Mouse (Mus musculus) spleen, postnatal 10 days (tissue): Measurements from ENCODE around the gene Slc44a1.

Experiments
- DNase-seq, 2 experiments: peaks; one replicate each; pipeline ENCODE4 v3.0.0; 2021 to 2022; ENCODE audit warnings: low spot score in 2 of 2

Slc44a1 gene

DNA sequence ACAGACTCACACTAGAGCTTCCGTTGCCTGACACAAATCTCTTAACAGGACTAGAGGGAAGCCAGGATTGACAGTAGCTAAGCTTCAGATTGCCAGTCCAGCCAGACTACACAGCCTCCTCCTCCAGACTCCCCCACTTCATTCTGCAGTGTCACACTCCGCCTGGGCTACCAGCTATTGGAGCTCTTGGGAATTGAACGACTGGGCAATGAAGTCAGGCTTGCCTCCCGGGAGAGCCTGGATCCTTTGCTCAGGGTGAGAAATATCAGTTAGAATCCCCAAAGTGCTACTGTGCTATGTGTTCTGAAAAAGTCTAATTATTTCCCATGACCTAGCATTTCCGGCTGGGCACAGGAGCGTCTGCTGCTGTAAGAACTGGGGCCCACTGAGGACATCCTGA lies 9.7 kb upstream of the Slc44a1 start:
- no peak for DNase-seq

DNA sequence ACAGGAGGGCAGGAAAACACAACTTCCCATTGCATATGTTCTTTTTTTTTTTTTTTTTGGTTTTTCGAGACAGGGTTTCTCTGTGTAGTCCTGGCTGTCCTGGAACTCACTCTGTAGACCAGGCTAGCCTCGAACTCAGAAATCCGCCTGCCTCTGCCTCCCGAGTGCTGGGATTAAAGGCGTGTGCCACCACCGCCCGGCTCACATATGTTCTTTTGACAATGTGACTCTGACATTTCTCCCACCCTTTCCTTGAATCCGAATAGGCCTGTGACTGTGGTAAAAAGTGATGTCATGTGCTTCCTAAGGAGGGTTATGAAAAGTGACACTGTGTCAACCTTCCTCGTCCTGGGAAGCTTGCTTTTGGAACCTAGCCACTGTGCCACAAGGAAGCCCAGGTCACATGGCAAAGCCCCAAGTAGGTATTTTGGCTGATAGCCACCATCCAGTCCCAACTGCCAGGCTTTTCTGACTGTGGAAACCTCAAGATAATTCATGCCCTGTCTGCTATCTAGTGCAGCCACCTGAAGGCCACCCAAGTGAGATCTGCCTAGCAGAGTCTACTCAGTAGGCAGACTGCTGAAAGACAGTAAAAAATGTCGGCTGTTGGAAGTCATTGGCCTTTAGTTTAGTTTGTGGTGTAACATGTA lies 8.5 kb upstream of the Slc44a1 start:
- DNase-seq = peak; percentile 66 to 77

DNA sequence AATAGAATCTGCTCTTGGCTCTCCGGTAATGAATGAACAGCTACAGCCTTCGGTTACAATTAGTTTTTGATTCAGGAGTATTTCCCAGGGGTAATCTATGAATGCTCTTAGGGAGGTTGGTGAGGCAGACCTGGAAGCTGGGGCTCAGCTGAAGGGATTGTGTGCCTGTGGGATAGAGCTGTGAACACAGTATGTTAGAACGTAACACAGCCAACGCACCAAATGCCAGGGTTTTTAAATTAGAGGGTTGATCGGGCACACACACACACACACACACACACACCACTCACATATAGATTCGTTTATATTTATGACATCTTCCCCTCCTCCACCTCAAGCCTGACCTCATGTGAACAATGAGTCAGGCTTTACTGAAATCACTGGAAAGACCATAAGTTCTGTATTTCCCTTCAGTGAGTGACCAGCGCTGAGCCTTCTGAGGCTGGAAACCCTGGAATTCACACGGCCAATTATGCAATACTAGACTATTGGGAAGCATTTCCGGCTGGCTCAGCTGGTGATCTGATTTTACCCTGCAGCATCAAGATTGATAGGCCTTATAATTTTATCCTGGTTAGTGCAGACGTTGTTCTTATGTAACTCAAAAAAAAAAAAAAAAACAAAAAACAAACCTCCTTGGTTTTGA lies 3.0 kb upstream of the Slc44a1 start:
- DNase-seq = no peak

DNA sequence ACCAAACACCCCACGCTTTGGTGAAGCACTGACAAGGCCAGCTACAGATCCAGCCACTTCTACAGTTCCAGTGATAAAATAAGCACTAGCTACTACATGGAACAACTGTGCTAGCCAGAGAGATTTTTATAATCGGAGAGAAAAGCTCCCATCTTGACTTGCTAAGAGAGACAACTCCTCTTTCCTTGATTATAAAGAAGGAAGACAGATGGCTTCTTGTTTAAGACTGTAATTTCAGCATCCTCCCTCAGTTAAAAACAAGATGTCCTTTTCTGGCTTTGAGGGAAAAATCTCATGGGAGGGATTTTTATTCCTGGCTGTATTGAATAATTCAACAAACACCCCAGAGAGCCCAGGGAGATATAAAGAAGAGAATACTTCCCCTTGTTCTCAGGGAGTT lies 1.8 kb upstream of the Slc44a1 start:
- no peak for DNase-seq

DNA sequence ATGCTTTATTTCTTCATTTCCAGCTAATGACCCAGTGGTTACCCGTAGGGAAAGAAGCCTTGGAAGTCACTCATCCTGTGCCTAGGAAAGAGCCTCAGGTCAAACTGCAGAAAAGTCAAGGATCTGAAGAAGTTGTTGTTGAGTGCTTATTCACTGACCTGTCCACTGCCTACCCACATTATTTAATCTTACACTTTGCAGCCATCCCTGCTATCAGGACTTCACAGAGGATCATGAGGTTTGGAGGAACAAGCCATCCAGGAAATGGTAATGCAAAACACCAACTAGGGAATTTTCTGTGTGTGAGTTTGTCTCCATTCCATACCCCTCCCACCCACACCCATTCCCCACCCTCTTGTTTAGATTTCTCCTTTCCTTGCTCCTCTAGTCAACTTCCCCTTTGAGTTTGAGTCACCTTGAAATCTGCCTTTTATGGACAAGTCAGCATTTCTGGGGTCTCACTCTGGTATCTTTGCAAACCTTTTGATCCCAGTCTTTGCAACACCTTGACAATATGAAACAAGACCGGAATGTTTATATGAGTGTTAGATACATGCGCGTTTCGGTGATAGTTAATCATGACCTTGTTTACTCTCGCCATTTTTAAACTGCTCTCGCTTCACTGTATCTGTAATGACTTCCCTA lies 1.3 kb upstream of the Slc44a1 start:
- DNase-seq = no peak

DNA sequence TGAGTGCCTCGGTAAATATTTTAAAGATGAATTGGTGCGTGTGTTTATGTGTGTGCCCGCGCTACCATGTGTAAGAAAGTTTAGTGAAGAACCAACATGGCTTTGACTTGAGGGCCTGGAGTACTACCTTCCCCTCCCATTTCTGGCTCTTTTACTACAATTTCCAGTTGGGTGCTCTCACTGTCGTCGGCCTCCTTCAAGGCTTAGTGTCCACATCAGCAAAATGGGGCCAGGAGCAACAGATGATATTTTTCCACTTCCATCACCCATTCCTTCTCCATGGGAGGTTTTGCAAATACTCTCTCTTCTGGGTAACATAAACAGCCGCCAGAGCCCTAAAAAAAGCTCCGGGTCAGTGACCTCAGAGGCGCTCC lies 590 bp upstream of the Slc44a1 start:
- DNase-seq = no peak

DNA sequence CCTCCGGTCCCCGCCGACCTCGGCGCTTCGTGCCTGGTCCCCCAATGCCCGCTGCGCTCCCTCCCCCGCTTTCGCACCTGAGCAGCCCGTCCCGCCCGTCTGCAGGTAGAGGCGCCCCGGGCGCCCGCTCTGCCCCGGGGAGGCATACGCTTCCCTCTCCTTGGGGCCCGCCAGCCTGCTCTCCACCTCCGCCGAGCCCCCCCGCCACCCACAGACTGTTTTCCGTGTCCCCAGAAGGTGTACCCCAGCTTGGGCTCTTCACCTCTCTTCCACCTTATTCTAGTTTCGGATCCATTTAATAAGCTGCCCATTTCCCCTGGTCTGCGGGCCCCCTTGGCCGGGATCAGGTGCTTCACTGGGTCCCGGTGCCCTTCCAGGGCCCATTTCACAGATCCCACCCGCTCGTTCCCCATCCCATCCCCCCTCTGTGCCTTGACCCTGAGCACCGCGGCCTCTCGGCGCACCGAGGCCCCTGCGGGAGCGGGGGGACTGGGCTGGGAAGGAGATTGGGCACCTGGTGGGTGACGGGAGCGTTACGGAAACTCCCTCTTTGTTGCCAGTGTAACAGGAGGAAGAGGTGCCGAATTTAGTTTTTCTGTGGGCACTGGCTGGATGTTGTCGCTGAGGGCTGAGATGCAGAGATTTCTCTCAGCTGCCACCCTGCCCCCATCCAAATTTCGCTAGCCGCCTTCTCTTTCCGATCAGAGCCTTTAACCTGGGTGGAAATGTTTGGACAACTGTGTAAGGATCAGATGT lies 781 bp downstream of the Slc44a1 start:
- DNase-seq = peak in 1 of 2 experiments; percentile 40

DNA sequence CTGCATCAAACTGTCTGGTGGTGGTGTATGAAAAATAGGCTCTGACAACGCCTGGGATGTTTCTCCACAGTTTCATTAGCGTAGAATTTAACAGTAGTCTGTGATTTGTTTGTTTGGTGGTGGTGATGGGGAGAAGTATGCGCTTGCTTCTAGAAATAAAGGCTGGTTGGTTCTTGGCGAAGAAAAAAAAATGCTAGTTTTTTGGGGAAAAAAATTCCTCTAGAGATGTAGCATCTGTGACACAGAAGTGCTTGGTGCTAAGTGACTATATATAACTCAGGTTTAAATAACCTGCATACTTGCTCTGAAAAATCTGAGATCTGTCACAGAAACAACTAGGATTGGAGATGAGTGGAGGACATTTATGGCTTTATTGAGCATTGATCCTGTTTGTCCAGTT lies 1.5 kb downstream of the Slc44a1 start:
- no peak for DNase-seq

DNA sequence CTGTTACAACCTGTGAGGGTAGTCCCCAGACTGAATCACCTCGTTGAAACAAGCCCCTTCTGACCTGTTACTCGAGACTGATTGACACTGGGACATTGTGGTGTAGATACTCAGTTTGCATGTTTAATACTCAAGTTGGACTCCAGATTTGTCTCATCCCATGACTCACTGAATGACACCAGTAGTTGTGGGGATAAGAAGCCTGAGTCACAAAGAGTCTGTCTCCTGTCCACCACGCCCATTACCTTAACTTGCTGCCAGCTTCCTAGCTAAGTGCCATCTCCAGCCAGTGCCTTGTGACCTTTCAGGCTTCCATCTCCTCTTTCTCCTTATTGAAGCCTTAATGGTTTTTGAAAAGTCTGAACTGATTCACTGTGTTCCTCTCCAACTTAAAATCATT lies 6.0 kb downstream of the Slc44a1 start:
- no peak for DNase-seq

DNA sequence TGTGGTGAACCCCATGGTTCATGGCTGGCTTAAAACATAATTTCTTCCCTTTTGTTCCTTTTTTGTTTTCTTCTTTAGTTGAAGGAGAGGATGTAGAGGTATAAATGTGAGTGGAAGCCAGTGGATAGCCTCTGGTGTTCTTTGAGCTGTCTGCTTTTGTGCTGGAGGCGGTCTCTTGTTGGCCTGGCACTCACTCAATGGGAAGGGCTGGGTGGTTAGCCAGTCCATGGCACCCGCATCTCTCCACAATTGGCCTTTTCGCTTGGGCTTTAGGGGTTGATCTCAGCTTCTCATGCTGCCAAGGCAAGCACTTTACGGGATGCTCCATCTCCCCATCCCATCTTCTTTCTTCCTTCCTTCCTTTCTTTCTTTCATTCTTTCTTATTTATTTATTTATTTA lies 7.6 kb downstream of the Slc44a1 start:
- no peak for DNase-seq

DNA sequence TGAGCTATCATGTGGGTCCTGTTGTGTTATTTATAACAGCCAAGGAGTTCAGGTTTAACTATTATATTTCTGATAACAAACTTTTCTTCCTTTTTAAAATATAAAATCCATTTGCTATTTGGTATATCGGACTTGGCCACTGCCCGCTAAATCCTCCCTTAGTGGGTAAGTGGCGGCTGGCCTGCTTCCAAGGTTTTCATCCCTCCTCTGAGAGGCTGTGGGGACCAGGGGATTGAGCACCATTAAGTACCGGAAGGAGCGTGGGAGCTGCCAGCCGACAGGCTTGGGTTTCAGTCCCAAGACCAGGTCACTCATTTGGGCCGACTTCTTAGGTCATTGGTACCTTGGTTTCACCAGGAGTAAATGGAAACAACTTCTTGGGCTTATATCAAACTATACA lies 10.5 kb downstream of the Slc44a1 start:
- DNase-seq = no peak

DNA sequence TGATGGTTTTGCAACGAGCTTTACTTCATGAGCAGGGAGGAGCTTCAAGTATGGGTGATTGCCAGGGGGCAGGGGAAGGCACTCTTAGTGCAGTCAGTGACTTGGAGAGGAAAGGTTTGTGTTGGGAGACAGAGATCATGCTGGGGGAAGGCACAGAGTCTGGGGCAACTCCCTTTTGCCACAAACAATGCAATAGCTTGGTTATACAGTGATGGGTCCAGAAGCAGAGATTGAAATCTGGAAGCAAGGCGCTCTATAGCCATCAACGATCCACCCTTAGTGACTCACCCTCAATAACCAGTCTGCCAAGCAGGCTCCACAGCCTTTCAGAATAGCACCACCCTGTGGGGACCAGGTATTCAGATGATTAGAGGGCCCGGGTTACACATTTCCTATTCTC lies 11.7 kb downstream of the Slc44a1 start:
- DNase-seq = peak in 1 of 2 experiments; percentile 47

DNA sequence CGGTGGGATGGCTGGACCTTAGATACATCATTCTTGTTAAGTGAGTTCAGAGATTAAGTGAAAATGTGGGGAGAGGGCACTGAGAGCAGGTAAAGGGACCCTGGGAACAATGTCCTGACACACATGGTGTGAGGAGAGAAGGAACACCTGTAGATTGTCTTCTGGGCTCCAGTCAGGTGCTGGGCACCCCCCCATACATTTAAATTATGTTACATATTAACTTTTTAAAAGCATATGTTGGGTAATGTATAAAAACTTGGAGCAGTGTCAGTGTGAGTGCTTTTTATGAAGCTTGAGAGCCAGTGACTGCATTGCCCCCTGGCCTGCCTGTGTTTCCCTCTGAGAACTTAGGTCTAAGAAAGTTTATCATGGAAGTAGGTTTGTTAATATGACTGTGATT lies 12.2 kb downstream of the Slc44a1 start:
- DNase-seq = no peak

DNA sequence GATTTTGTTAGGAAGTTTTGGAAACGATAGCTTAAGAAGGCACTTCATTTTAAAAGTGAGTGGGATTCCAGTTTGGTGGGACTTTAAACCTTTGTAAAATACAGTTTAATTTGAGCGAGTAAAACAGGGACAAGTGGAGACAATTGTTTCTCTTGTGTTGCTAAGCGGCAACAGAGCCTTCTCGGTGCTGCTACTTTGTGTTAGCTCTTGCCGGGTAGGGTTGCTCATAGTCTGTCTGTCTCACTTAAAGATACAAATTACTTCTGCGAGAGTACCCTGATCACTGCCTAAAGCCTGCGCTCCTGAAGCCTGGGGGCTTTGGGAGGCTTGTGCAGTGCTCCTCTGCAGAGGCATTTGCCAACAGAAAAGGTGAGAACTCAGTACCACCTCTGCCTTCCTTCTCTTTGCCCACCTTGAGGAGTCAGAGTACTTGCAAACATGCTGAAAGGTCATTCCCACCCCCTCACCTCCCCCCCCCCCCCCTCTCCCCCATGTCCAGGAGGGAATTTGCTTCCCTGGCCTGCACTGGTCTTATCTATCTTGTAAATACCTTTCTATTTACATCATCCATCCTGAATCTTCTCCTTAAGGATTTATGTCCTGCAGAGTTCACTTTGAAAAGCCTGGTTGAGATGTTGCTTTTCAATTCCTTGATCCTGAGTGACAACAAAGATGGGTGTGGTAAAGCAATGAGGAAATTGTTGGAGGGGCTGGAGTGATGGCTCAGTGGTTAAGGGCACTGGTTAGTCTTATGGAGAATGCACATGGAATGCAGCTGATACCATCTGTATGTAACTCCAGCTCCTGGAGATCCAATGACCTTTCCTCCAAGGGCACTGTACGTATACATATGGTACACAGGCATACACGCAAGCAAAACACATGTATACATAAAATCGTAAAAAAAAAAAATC lies 13.0 kb downstream of the Slc44a1 start:
- no peak for DNase-seq

DNA sequence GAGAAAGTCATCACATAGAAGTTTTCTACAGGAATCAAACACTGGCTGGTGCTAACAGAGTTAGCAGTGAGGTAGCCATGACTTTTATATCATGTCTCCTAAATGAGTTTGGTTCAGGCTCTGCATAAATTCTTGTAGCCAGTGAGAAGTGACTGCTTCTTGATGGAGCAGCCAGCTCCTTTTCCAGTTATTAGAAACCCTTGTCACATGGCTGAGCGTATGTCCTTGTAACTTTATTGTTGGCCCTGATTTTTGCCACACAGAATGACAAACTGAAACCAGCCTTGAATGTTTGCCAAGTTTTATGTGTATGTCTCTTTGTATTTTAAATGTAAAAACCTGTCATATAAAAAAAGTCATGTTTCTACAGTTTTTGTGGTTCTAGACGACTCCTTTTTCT lies 15.7 kb downstream of the Slc44a1 start:
- DNase-seq = no peak

DNA sequence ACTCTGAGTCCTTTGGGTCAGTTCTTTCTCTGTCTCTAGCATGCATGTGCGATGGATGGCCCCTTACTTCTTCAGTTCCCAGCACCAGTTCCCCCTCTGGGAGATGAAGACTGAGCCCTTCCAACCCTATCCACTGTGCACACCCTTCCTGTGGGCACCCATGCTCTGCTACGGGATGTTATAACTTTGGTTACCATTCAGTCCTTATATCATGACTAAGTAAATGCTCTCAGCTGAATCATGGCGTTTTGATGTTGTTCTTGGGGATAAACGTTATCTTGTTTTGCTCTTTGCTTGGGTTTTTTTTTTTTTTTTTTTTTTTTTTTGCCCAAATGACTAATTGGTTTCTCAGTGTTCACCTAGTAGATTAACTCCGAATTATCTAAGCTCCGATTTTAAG lies 16.4 kb downstream of the Slc44a1 start:
- DNase-seq = no peak

DNA sequence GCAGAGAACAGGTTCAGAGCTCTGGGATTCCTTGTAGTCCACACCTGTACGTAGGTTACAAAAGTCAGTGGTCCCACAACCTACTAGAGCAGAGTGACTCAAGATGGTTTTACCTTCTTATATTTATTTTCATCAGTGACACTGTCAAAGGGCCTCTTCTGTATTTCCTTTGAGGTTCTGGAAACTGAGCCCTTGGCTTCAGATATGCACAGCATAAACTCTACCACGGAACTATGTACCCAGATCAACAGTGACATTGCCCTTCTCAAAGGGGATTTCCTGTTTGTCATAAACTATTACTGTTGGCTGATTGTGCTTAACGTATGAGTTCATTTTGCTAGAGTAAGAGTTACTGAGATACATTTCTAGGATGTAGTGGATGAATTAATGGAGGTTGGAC lies 18.3 kb downstream of the Slc44a1 start:
- DNase-seq = no peak

DNA sequence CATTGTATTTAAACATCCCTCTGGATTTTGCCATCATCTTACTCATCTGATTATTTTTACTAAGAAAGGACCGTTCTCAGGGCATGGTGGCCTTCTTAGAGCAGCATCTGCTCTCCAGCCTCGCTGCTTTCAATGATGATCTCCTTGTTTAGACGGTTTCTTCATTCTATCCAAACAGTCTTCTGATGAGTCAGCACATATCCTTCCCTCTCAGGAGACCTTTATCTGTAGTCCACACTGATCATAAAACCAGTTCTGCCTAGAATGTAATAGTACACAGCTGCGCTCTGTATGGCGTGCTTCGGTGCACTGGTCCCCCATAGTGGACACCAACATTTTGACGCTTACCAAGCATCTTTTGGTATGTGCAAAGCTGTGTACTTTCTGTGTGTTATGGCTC lies 19.5 kb downstream of the Slc44a1 start:
- no peak for DNase-seq

DNA sequence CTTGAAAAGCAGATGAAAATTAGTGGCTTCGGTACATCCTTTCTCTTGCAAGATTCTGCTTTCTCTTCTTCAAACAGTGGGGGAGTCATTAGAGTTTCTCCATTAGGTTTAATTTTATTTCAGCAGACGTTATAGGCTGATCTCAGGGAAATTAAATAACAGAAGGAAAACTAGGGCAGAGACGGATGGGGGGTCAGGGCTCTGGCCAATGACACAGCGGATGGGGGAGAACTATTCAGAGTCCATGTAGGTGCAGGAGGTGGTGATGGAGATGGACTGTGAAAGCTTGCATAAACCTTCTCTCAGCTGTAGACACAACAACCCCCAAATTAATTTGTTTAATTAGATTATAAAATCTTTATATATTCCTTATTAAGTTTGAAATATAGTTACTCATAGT lies 20.8 kb downstream of the Slc44a1 start:
- DNase-seq = no peak

DNA sequence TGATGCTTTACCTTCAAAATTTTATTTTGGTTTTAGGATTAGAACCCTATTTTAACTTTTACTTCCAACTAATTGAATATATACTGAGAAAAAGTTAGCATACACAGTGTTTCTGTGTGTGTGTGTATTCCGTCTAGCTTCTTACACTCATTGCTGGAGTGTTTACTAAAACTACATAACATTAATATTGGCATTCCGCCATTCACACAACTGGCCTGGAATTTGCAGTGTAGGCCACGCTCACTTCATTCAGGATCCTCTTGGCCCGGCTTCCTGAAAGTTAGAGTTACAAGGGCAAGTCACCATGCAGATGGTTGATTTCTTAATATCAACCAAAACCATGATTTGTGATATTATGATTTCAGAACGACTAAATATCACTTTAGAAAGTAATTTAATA lies 21.9 kb downstream of the Slc44a1 start:
- no peak for DNase-seq

DNA sequence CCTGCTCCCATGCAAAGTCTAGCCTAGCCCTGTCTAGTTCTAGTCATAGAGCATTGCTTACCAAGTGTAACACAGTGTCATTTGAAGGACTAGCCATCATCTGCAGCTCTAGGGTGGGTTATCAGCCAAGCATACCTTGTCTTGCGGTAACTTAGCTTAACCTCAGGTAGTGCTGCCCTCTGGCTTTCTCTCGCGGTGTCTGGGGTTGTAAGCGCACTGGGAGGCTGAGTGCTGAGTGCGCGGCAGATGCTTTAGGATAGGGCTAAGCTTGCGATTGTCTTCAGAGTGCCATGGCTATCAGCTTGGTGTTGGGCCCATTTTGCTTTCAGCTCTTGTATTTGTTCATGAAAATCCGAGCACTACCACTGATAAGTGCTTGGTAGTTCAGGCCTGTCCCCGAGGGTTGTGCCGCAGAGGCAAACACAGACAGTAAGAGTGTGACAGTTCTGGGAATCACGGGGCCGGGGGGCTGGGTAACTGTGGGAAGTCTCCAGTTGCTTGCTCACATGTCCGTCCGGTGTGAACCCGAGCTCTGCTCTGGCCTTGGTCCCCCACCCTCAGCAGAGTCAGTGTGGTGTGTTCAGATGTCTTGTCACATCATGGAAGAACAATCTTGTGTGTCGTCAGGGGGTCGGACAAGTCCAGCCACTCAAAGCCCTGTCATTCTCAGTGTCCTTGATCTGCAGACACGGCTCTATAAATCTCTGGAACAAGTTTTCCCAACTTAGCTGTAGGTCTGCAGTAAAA lies 22.5 kb downstream of the Slc44a1 start:
- no peak for DNase-seq
